Mouse (Mus musculus): Measurements from ENCODE around the gene Jmjd1c.

DNA sequence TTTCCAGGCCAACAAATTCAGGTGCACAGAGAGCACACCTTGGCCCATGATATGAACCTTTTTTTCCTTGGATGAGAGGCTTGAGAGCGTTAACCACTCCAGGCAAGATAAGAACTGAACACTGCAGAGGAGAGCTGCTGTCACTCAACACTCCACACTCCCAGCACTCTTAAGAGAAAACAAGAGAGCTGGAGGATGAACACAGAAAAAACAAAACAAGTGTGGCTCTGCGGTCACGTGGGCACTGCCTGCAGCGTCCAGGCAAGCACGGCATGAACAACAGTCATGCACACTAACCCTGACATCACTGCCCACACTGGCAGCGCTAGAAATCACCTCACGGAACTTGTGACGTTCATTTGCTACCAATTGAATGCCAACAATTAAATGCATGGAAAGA lies 185.9 kb downstream of the Jmjd1c start:
- TF ChIP-seq POLR2A (IDR thresholded peaks at IDR 0.05; ENCODE audit: extremely low read depth, insufficient read depth, low read length) (no peak), CTCF (IDR thresholded peaks at IDR 0.05; ENCODE audit: low read depth, low read length) (no peak)
